Mouse (Mus musculus) forebrain, embryonic 14.5 days (tissue): ENCODE data around the gene Gpr146. TPM values are rescaled to one million over a fixed set of nuclear protein-coding genes. Genes with fewer than 3 reads are reported as not detected.

Source experiments
- ATAC-seq: fragments of 200-750 bp; cut with Nextera tagmentation; 2 replicates; pipeline ENCODE4 v1.8.0; 2017; ENCODE audit warnings: mild to moderate bottlenecking, moderate library complexity
- DNase-seq: peaks from one replicate; pipeline ENCODE4 v3.0.0-alpha.2; 2015; ENCODE audit warnings: low spot score
- H3K27ac ChIP-seq: fragments of 300-500 bp; sonication (generic); 2 replicates; pipeline ENCODE4 v1.5.1; 2014; ENCODE audit warnings: low read depth, mild to moderate bottlenecking, control low read depth, low read length, moderate library complexity
- H3K27me3 ChIP-seq: fragments of 300-500 bp; sonication (generic); replicated peaks from 2 replicates; pipeline ENCODE4 v1.6.1; 2014; ENCODE audit warnings: low read length, control low read depth, mixed read lengths; ENCODE audit not compliant: control insufficient read depth, insufficient read depth
- H3K36me3 ChIP-seq: fragments of 300-500 bp; sonication (generic); 2 replicates; pipeline ENCODE4 v1.6.1; 2014; ENCODE audit warnings: low read length, control low read depth; ENCODE audit not compliant: control insufficient read depth, insufficient read depth
- H3K4me1 ChIP-seq: fragments of 300-500 bp; sonication (generic); 2 replicates; pipeline ENCODE4 v1.6.1; 2014; ENCODE audit warnings: antibody characterized with exemption, low read length, control low read depth; ENCODE audit not compliant: control insufficient read depth, insufficient read depth
- H3K4me2 ChIP-seq: fragments of 300-500 bp; sonication (generic); 2 replicates; pipeline ENCODE4 v1.6.1; 2014; ENCODE audit warnings: mild to moderate bottlenecking, control low read depth, low read length
- H3K4me3 ChIP-seq: fragments of 300-500 bp; sonication (generic); 2 replicates; pipeline ENCODE4 v1.5.1; 2014; ENCODE audit warnings: low read depth, low read length, control low read depth
- H3K9ac ChIP-seq: fragments of 300-500 bp; sonication (generic); 2 replicates; pipeline ENCODE4 v1.6.1; 2014; ENCODE audit warnings: mild to moderate bottlenecking, low read length, control low read depth, moderate library complexity
- H3K9me3 ChIP-seq: fragments of 300-500 bp; sonication (generic); replicated peaks from 2 replicates; pipeline ENCODE4 v1.6.1; 2016; ENCODE audit warnings: low read length, control low read depth, mixed read lengths; ENCODE audit not compliant: control insufficient read depth
- WGBS: fragments of 180-500 bp; shearing (Covaris S2); extraction: QIAGEN DNeasy Blood & Tissue Kit; methylation state at CpG from one replicate; pipeline ENCODE4 v1.1.7; 2014; 5-methylcytosine and 5-hydroxymethylcytosine counted together
- polyA plus RNA-seq: library from polyadenylated mRNA; unstranded; fragments of >200 nt; fragmentation: Nextera tagmentation; extraction: Ambion mirVana; gene quantifications from 2 replicates; pipeline ENCODE4 v1.2.1, GENCODE M21; 2014

The Gpr146 gene
- polyA plus RNA-seq, 1 experiment from 2014 or later = 0.93 TPM

DNA sequence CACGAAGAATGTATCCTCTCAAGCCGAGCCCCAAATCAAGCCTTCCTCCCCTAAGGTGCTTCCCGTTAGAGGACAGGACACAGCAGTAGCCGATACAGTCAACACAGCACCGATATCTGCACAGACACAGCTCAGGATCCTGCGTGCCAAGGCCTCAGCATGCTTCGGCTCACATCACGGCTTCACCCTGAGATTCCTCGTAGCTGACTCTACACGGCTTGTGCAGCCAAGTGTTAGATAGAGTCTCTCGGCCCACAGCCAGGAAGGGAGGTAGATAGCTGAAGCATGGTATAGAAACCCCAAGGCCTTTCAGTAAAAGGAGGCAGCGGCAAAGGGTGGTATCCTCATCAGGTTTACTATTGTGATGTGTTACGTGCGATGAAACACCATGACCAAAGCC is 22.5 kb downstream of the Gpr146 start:
- H3K4me1 ChIP-seq = no peaks in the 10 kb centered on the region
- no peak overlapping the region for H3K4me2 ChIP-seq
- WGBS = 91% methylated on average over 14 of the region's 14 CpGs
- no peaks in the 10 kb centered on the region for H3K36me3 ChIP-seq
- ATAC-seq (no peak), DNase-seq (no peak)
- no peak overlapping the region for H3K9ac ChIP-seq
- no peaks in the 10 kb centered on the region for H3K9me3 ChIP-seq
- no peak overlapping the region for H3K27ac ChIP-seq
- H3K4me3 ChIP-seq = no peak overlapping the region
- H3K27me3 ChIP-seq = no peaks in the 10 kb centered on the region

DNA sequence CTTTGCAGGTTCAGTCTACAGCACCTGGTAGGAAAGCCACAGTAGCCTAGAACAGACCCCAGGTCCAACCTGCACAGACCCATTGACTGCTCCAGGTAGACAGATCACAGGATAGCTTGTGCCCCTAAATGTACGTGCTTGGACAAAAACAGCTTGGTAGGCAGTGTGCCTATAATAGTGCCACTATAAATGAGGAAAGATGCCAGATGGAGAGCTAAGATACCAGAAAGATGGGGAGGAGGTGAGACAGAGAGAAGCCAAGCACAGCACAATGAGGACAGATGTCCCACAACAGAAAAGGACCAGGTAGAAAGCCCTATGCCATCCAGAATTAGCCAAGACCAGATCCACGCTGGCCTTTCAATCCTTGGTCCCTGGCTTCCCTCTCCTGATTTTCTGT is 24.6 kb downstream of the Gpr146 start:
- WGBS = 93% methylated on average over 2 of the region's 2 CpGs
- H3K4me1 ChIP-seq = no peaks in the 10 kb centered on the region
- DNase-seq = no peak
- H3K4me3 ChIP-seq = no peak overlapping the region
- no peaks in the 10 kb centered on the region for H3K27me3 ChIP-seq
- no peak overlapping the region for H3K9ac ChIP-seq
- H3K27ac ChIP-seq = no peak overlapping the region
- no peak overlapping the region for H3K4me2 ChIP-seq
- H3K9me3 ChIP-seq = no peaks in the 10 kb centered on the region
- ATAC-seq = no peak
- no peaks in the 10 kb centered on the region for H3K36me3 ChIP-seq

DNA sequence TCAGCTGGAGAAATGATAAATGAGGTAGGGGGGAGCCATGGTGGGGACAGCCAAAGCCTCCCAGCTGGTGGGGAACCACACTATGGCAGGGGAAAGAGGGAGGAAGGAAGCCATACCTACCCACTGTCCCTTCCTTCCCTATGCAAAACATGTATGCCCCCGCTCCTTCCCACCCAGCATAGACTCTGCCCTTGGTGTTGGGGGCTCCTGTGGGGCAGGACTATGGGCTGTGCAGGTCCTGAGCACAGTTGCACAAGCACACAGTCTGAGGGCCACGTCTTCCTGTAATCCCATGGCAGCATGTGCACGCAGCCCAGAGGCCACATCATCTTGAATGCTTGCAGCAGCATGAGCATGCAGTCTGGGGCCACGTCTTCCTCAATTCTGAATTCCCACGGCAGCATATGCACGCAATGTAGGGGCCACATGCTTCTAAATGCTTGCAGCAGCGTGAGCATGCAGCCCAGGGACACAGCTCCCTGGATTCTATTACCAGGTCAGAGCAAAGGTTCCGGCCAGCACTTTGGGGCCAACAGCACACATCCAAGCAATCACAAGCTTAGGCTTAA is 26.3 kb downstream of the Gpr146 start:
- WGBS = 91% methylated on average over 8 of the region's 8 CpGs
- H3K4me2 ChIP-seq = no peak overlapping the region
- no peak overlapping the region for H3K4me3 ChIP-seq
- H3K9me3 ChIP-seq = no peaks in the 10 kb centered on the region
- no peaks in the 10 kb centered on the region for H3K4me1 ChIP-seq
- no peak overlapping the region for H3K9ac ChIP-seq
- no peaks in the 10 kb centered on the region for H3K36me3 ChIP-seq
- ATAC-seq = no peak
- DNase-seq = no peak
- no peak overlapping the region for H3K27ac ChIP-seq
- H3K27me3 ChIP-seq = no peaks in the 10 kb centered on the region

DNA sequence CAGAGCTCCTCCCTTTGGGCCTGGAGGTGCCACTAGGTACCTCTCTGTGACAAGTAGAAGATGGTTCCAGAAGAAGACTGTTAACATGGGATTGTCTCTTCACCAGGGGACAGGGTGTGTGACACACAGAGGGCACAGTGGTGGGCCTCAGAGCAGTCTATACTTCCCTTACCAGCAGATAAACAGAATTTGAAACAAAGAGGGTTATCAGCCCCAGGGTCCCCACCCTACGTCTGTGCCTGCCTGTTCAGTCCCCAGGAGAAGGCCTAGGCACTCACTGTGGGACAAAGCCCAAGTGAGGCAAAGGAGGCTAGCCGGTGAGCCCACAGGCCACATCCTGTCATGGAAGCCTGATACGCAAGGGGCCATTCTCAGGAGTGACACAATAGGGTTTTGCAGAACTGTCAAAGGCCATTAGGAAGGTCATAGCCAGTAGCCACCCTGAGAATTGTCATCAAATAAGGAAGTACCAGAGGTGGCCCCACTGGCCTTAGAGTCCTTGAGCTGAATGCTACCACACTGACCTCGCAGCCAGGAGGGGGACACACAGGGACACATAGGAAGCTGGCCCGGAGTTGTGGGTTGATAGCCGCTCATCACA is 27.4 kb downstream of the Gpr146 start, which contains the start of gene C130050O18Rik:
Gene C130050O18Rik (plus strand): TSS at position 480 of the 601 bp plus-strand sequence.
- WGBS = 85% methylated on average over 6 of the region's 6 CpGs
- no peak within 1 kb of the TSS for H3K4me2 ChIP-seq
- no peaks in the 10 kb centered on the region for H3K27me3 ChIP-seq
- no peaks in the 10 kb centered on the region for H3K9me3 ChIP-seq
- no peaks in the 10 kb centered on the region for H3K4me1 ChIP-seq
- no peak for DNase-seq
- H3K27ac ChIP-seq = no peak within 1 kb of the TSS
- no peak within 1 kb of the TSS for H3K4me3 ChIP-seq
- no peaks in the 10 kb centered on the region for H3K36me3 ChIP-seq
- no peak within 1 kb of the TSS for H3K9ac ChIP-seq
- no peak for ATAC-seq

DNA sequence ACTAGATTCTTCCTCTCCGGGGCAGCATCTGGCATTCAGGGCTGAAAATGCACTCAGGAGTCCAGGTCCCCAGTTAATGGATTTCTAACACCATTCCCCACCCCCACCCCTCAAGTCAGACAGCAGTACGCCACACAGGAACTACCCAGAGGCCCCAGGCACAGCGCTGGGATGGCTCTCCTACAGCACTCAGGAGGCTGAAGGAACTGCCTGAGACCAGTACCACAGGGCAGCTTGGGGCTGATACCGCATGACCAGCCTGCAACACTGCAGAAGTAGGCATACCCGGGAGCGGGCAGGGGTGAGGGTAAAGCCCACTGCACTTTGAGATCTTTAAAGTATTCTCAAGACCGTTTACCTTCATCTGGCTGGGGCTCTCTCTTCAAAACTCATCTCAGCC is 28.0 kb downstream of the Gpr146 start:
- Histone ChIP-seq H3K4me1 (no peaks in the 10 kb centered on the region), H3K4me3 (no peak overlapping the region), H3K4me2 (no peak overlapping the region), H3K36me3 (no peaks in the 10 kb centered on the region), H3K9me3 (no peaks in the 10 kb centered on the region), H3K27ac (no peak overlapping the region), H3K27me3 (no peaks in the 10 kb centered on the region), H3K9ac (no peak overlapping the region)
- ATAC-seq (no peak), DNase-seq (no peak)
- WGBS = 90% methylated on average over 7 of the region's 7 CpGs

DNA sequence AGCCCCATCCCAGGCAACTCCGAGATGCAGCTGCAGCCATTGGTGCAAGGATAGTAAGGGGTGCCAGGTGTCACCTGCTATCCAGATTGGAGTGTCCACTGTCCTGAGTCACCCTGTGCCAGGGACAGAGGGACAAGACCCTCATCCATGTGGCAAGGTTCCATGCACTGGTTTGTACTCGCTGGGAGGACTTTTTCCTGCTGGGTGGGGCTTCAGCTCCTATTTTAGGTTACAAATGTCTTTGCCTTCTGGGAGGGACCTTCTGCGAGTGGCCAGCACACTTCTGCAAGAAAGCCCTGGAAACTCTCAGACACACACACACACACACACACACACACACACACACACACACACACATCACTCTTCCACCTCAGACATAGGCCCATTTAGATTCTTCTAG is 28.5 kb downstream of the Gpr146 start:
- 81% methylated on average over 3 of the region's 3 CpGs for WGBS
- no peak for ATAC-seq
- H3K4me2 ChIP-seq = no peak overlapping the region
- no peak overlapping the region for H3K9ac ChIP-seq
- H3K27me3 ChIP-seq = no peaks in the 10 kb centered on the region
- H3K36me3 ChIP-seq = no peaks in the 10 kb centered on the region
- no peak overlapping the region for H3K4me3 ChIP-seq
- H3K9me3 ChIP-seq = no peaks in the 10 kb centered on the region
- no peak for DNase-seq
- H3K4me1 ChIP-seq = no peaks in the 10 kb centered on the region
- no peak overlapping the region for H3K27ac ChIP-seq

DNA sequence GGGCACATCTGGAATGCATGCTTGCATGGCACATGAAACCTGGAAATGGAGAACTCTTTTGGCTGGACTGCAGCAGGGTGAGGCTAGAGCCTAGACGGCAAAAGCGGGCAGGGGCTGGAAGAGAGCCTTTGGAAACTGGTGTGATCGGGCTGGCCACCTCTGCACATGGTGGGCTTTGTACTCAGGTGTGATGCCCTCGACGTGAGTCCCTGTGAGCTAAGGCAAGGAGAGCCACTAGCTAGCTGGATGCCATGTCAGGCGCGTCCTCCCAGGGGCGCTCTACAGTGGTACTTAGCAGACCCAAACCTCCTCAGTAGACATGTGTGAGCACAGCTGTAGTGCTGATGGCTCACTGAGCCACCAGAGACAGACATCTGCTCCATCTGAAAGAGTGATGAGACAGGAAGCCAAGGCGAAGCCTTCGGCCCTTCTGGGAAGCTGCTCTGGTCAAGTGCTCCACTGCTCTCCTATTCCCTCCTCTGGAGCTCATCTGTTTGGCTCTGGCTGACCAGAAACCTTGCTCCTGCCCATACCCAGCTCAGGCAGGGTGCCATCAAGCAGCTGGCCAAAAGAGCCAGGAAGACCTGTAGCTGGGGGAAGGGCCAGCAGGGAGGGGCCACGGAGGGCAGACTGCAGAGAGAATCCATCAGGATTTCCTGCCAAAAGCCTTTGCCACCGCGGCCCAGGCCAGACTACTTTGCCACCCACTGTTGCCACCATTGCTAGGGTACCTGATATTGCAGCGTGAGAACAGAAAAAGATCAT is 29.8 kb downstream of the Gpr146 start:
- Histone ChIP-seq H3K27me3 (no peaks in the 10 kb centered on the region), H3K4me1 (no peaks in the 10 kb centered on the region), H3K36me3 (no peaks in the 10 kb centered on the region), H3K9ac (no peak overlapping the region), H3K27ac (no peak overlapping the region), H3K9me3 (no peaks in the 10 kb centered on the region), H3K4me3 (no peak overlapping the region), H3K4me2 (no peak overlapping the region)
- ATAC-seq (no peak), DNase-seq (no peak)
- 92% methylated on average over 14 of the region's 14 CpGs for WGBS

DNA sequence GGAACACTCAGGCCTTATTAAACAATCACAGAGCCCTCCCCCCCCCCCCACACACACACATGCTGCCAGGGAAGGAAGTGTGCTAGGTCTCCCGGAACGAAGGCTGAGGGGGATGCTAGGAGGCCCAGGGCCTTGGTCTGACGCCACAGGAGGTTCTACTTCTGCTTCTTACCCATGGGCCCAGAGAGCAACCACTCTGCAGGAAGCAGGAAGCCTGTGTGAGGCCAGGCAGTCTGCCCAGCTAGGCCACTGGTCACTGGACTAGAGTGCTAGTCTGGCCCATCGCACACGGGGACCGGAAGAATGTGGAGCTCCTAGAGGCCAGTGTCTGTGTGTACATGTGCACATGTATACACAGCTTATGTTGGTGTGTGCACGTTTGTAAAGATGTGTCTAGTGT is 31.0 kb downstream of the Gpr146 start:
- Histone ChIP-seq H3K27ac (no peak overlapping the region), H3K9me3 (no peaks in the 10 kb centered on the region), H3K9ac (no peak overlapping the region), H3K27me3 (no peaks in the 10 kb centered on the region), H3K4me1 (no peaks in the 10 kb centered on the region), H3K4me3 (no peak overlapping the region), H3K4me2 (no peak overlapping the region), H3K36me3 (no peaks in the 10 kb centered on the region)
- no peak for ATAC-seq
- 86% methylated on average over 7 of the region's 7 CpGs for WGBS
- no peak for DNase-seq

DNA sequence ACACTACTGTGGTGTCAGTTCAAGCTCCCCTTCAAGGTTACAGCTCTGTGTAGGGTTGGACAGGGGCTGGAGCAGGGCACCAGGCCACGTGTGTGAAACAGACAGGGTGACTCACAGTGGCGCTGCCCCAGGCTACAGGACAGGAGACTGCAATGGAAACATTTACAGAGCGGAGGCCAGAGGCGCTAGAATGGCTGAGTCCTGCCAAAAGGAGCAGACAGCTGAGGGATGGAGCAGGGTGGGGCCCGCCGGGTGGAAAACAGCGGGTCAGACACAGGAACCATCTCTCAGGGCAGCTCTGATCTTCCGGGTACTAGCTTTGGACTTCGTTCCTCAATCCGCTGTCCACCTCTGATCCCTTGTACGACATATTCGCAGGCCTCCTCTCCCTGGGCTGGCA is 31.9 kb downstream of the Gpr146 start:
- H3K27me3 ChIP-seq = no peaks in the 10 kb centered on the region
- no peak overlapping the region for H3K9ac ChIP-seq
- no peaks in the 10 kb centered on the region for H3K4me1 ChIP-seq
- no peaks in the 10 kb centered on the region for H3K9me3 ChIP-seq
- no peak for ATAC-seq
- DNase-seq = no peak
- 0 out of 2 replicates have a peak, but pooled peaks cover 3% of the 10 kb centered on the region for H3K36me3 ChIP-seq
- WGBS = 84% methylated on average over 12 of the region's 12 CpGs
- no peak overlapping the region for H3K4me2 ChIP-seq
- no peak overlapping the region; the same call in 1 of the 2 replicates for H3K27ac ChIP-seq
- no peak overlapping the region for H3K4me3 ChIP-seq
